ENCODE assay signal across 8 mouse cellular contexts in the genomic region with DNA sequence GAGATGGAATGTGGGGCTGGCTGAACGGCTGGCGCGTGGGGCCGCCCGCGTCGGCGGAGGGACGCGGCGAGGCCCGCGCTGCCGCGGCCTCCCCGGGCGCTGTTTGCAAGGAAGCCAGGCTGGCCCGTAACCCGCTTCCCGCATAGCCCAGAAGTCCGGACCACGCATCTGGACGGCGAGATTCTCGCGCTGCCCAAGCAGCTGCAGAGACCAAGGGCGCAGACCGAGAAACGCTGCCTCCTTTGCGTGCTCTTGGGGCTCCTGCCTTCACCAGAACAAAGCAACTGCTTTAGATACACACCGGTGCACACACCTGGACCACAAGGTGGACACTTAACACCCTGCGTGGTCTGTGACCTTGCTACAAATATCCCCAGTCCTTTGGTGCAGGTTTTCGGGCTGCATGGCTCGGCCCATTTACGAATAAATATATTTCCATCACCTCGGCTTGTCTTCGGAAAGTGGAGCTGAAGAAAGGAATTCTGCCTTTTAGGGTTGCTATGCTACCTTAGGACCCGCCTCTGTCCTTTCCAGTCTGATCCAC. TPM values are rescaled to one million over a fixed set of nuclear protein-coding genes. Genes with fewer than 3 reads are reported as not detected.
DNase-seq lines count a peak whose midpoint lies in the region; ATAC-seq and TF ChIP-seq lines count a peak whose summit lies in the region.

No protein-coding gene starts in this region.

- H3K36me3 ChIP-seq in embryonic facial prominence, embryonic 11.5 days (replicated peaks; ENCODE audit: control insufficient read depth, insufficient read depth, low read depth, low read length): no peaks in the 10 kb centered on the region
- no peaks in the 10 kb centered on the region for H3K36me3 ChIP-seq in hindbrain, postnatal 0 days (ENCODE audit: insufficient read depth, low read length)
- H3K36me3 ChIP-seq in midbrain, postnatal 0 days (ENCODE audit: insufficient read depth, low read length): no peaks in the 10 kb centered on the region

- H3K27ac ChIP-seq in layer of hippocampus, adult 2 months: peak overlapping the region; percentile 99
- H3K27ac ChIP-seq in embryonic facial prominence, embryonic 11.5 days (replicated peaks; ENCODE audit: low read depth, low read length): peak overlapping the region; percentile 88; the same call in 1 of the 2 replicates
- peak overlapping the region; percentile 97 for H3K27ac ChIP-seq in hindbrain, postnatal 0 days
- peak overlapping the region; percentile 90 for H3K27ac ChIP-seq in midbrain, postnatal 0 days (ENCODE audit: low read depth, low read length)

- peak overlapping the region; percentile 97 for H3K4me2 ChIP-seq in embryonic facial prominence, embryonic 11.5 days (ENCODE audit: low read depth, low read length)
- H3K4me2 ChIP-seq in hindbrain, postnatal 0 days (ENCODE audit: low read depth, low read length): peak overlapping the region; percentile 98
- H3K4me2 ChIP-seq in midbrain, postnatal 0 days (ENCODE audit: low read depth, low read length, poor library complexity, severe bottlenecking): peak overlapping the region; percentile 87

- peak overlapping the region; percentile 95 for H3K4me3 ChIP-seq in layer of hippocampus, adult 2 months
- H3K4me3 ChIP-seq in embryonic facial prominence, embryonic 11.5 days (ENCODE audit: low read depth, low read length): peak overlapping the region; percentile 83
- peak overlapping the region; percentile 84 for H3K4me3 ChIP-seq in hindbrain, postnatal 0 days (ENCODE audit: low read length)
- peak overlapping the region; percentile 82 for H3K4me3 ChIP-seq in midbrain, postnatal 0 days (ENCODE audit: low read depth, low read length)

- peak overlapping the region; percentile 64 for H3K9ac ChIP-seq in embryonic facial prominence, embryonic 11.5 days (replicated peaks; ENCODE audit: low read length)
- H3K9ac ChIP-seq in hindbrain, postnatal 0 days (replicated peaks; ENCODE audit: low read length): peak overlapping the region; percentile 57
- H3K9ac ChIP-seq in midbrain, postnatal 0 days (replicated peaks; ENCODE audit: low read length, poor library complexity, severe bottlenecking): peak overlapping the region; percentile 71

- peaks cover 3% of the 10 kb centered on the region; the same call in 1 of the 2 replicates for H3K27me3 ChIP-seq in embryonic facial prominence, embryonic 11.5 days (ENCODE audit: control insufficient read depth, insufficient read depth, low read length)
- no peaks in the 10 kb centered on the region for H3K27me3 ChIP-seq in hindbrain, postnatal 0 days (ENCODE audit: insufficient read depth, low read length)
- H3K27me3 ChIP-seq in midbrain, postnatal 0 days (ENCODE audit: insufficient read depth, low read length): no peaks in the 10 kb centered on the region

- H3K4me1 ChIP-seq in embryonic facial prominence, embryonic 11.5 days (ENCODE audit: control insufficient read depth, insufficient read depth, low read length): peaks cover 3% of the 10 kb centered on the region; the same call in 1 of the 2 replicates
- peaks cover 20% of the 10 kb centered on the region for H3K4me1 ChIP-seq in hindbrain, postnatal 0 days (ENCODE audit: insufficient read depth, low read length)
- H3K4me1 ChIP-seq in midbrain, postnatal 0 days (ENCODE audit: insufficient read depth, low read length): peaks cover 6% of the 10 kb centered on the region; the same call in 1 of the 2 replicates

- no peak for DNase-seq in layer of hippocampus, adult 2 months (ENCODE audit: low spot score in 2 of 2)
- DNase-seq in layer of hippocampus, postnatal 10 days (ENCODE audit: low spot score in 2 of 2): no peak
- DNase-seq in embryonic facial prominence, embryonic 11.5 days (ENCODE audit: low spot score): no peak
- DNase-seq in hindbrain, postnatal 0 days (ENCODE audit: low spot score): peak; percentile 9
- DNase-seq in midbrain, postnatal 0 days (ENCODE audit: low spot score): no peak
- no peak for DNase-seq in frontal cortex, postnatal 14 days (ENCODE audit: low spot score in 2 of 2)
- DNase-seq in gastrocnemius, postnatal 4 days (ENCODE audit: low spot score in 2 of 2): no peak

- WGBS in embryonic facial prominence, embryonic 11.5 days: 1% methylated on average over 38 of the region's 38 CpGs
- WGBS in hindbrain, postnatal 0 days: 2% methylated on average over 38 of the region's 38 CpGs
- under 1% methylated on average over 38 of the region's 38 CpGs for WGBS in midbrain, postnatal 0 days

- TF ChIP-seq CTCF in layer of hippocampus, adult 2 months (conservative IDR thresholded peaks at IDR 0.05): no peak
- TF ChIP-seq CTCF in hindbrain, postnatal 0 days (IDR thresholded peaks at IDR 0.05; ENCODE audit: low read depth): no peak
- peak; percentile 21; the same call in 1 of the 2 replicates for TF ChIP-seq CTCF in midbrain, postnatal 0 days (IDR thresholded peaks at IDR 0.05)

- H3K9me3 ChIP-seq in embryonic facial prominence, embryonic 11.5 days (replicated peaks; ENCODE audit: control insufficient read depth, low read length): no peaks in the 10 kb centered on the region
- no peaks in the 10 kb centered on the region for H3K9me3 ChIP-seq in hindbrain, postnatal 0 days (ENCODE audit: low read length)
- H3K9me3 ChIP-seq in midbrain, postnatal 0 days (ENCODE audit: low read length): no peaks in the 10 kb centered on the region

- no peak; the same call in 1 of the 2 replicates for ATAC-seq in embryonic facial prominence, embryonic 11.5 days (replicated peaks; ENCODE audit: insufficient number of reproducible peaks, low FRiP score, low TSS enrichment, low read depth)
- no peak; the same call in 1 of the 2 replicates for ATAC-seq in hindbrain, postnatal 0 days
- peak; percentile 10 for ATAC-seq in midbrain, postnatal 0 days (ENCODE audit: low FRiP score)
- no peak for ATAC-seq in CD4-positive, CD25-positive, alpha-beta regulatory T cell, adult 4 months

RNA-seq across cellular contexts. Expression of gene Foxo3, which starts 1.8 kb away (rescaled TPM):
- 10 to 100 TPM; 47.5 to 53.2 TPM for total RNA-seq in layer of hippocampus, adult 2 months (2021)
- 10 to 100 TPM; 31.0 to 32.2 TPM for total RNA-seq in layer of hippocampus, postnatal 10 days (2021)
- 5.0 and 5.4 TPM in 2 replicates for polyA plus RNA-seq in embryonic facial prominence, embryonic 11.5 days (2014; fragmentation: Nextera tagmentation; extraction: Ambion mirVana)
- 54.7 and 59.2 TPM in 2 replicates for total RNA-seq in hindbrain, postnatal 0 days (2014; rRNA removed)
- 8.4 and 8.6 TPM in 2 replicates for polyA plus RNA-seq in hindbrain, postnatal 0 days (2015; fragmentation: Nextera tagmentation; extraction: Ambion mirVana)
- total RNA-seq in midbrain, postnatal 0 days (2014; rRNA removed): 37.7 and 42.9 TPM in 2 replicates
- polyA plus RNA-seq in midbrain, postnatal 0 days (2015; fragmentation: Nextera tagmentation; extraction: Ambion mirVana): 6.5 and 6.6 TPM in 2 replicates
- polyA plus RNA-seq in CD4-positive, CD25-positive, alpha-beta regulatory T cell, adult 4 months (2017; shearing (Covaris generic)): 10 to 100 TPM in 1 of 2 experiments, 1 to 10 TPM in 1; 8.6 to 12.8 TPM
- total RNA-seq in gastrocnemius, postnatal 4 days (2021): 10 to 100 TPM; 43.8 to 46.4 TPM
